Mouse (Mus musculus) left cerebral cortex, adult 11 months (tissue): ENCODE results near the gene Rnase1.
"Not testable (repeated sequence)": the region's sequence is repeated elsewhere in the genome, so short reads cannot be mapped to it uniquely, and the experiment has no call there.

Experiments
- DNase-seq: peaks from one replicate; pipeline ENCODE4 v3.0.0; 2022; ENCODE audit warnings: low spot score

Gene Rnase1

DNA sequence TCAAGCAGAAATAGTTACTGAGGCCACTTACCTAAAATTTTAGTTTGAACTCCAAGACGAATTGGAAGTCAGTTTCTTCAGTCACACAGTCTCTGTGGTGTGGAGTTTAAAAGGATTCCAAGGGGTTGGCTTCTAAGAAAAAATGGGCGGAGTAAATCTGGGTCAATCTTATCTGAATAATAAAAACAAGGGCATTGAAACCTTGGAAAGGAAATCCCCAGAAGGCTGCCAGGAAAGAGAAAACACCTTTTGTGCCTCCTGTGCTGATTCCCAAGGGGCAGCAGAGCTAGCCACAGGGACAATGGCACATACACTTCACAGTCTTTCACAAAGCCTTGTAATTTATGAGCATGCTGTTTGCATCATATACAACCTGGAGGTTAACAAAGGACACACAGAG, at the start of gene Rnase1:
Rnase1 (minus strand) TSS at position 101 of the 400 bp plus-strand sequence.
- DNase-seq: no peak

DNA sequence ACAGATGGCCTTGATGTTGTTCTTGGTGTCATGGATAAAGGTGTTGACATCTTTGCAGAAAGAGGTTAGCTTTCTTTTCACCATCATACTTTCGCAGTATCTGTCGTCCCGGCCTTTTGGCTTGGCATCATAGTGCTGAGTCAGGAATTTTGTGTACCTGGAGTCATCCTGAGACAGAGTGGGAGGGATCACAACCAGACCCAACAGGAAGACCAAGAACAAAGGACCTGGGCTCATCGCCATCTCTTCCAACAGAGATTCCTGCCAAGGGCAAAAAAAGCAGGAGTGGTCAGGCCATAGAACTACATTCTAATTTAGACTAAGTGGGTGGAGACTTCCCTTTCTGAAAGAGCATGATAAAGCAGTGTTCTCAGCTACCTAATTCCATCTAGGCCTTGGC, 49.1 kb upstream of the Rnase1 start:
- no peak for DNase-seq

DNA sequence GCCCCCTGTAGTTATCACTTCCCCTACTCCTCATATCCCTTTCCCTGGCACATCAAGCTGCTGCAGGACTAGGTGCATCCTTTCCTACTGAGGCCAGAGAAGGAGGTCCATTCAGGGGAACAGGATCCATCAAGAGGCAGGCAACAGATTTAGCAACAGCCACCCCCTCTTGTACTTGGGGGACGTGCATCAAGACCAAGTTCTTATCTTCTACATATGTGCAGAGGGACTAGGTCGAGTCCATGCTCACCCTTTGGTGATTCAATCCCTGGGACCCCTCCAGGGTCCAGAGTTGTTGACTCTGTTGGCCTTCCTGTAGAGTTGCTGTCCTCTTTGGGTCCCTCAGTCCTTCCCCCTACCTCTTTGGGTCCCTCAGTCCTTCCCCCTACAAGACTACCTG, 34.5 kb upstream of the Rnase1 start:
- DNase-seq: not testable (repeated sequence)

DNA sequence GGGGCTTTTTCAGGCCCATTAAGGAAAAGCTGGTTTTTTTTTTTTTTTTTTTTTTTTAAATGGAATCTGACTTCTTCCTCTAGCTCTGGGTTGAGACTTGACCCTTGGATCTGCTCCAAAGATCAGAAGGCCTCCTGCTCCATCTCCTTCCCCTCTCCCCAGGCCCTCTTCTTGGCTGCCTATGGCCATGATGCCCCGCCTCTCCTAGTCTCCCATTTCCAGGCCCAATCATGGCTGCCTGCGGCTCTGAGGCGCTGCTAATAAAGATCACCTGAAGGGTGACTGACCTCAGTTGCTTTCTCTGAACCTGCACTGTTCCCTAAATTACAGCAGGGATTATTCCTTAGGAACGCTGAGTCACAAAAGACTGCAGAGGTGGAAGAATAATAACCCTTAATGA, 27.3 kb upstream of the Rnase1 start:
- no peak for DNase-seq

DNA sequence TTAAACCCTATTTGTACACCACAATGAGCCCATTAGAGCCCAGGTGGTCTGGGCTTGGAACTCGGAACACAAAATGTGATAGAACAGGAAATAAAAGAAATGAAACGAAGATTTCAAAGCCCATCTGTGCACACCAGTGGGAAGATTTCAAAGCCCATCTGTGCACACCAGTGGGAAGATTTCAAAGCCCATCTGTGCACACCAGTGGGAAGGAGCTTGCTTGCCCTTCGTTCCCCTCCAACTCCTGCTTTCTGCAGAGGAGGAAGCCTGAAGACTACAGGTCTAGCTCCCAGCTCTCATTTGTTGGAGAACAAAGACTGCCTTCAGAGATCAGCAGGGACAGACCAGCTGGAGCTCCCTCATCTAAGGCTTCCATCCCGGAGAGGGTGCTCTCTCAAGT, 26.4 kb upstream of the Rnase1 start:
- not testable (repeated sequence) for DNase-seq

DNA sequence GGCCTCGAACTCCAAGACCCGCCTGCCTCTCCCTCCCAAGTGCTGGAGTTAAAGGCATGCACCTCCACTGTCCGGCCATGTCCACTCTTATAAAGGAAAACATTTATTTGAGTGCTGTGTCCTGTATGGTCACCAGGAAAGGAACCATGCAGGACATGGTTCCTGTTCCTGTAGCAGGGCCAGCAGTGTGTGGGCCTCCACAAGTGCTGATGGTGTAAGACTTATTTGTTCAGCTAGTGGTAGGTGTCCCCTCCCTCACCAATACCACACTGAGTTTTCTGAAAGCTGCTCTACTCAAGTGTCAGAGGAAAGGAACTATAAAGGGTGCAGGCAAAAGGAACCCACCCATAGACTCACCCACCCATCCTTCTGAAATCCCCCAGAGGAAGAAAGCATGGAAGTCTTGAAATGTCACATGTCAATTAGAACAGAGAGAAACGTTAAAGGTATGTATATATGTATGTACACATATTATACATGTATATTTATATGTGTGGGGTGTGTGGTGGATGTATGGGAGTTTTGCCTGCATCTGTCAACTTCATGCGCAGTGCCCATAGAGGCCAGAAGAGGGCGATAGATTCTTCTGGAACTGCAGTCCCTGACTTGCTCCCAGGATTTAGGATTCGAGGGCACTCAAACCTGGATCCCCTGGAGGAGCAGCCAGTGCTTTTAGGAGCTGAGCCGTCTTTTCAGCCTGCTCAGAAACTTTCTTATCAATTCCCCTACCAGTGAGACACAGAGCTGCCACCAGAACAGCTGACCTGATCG, 25.7 kb upstream of the Rnase1 start:
- DNase-seq: not testable (repeated sequence)

DNA sequence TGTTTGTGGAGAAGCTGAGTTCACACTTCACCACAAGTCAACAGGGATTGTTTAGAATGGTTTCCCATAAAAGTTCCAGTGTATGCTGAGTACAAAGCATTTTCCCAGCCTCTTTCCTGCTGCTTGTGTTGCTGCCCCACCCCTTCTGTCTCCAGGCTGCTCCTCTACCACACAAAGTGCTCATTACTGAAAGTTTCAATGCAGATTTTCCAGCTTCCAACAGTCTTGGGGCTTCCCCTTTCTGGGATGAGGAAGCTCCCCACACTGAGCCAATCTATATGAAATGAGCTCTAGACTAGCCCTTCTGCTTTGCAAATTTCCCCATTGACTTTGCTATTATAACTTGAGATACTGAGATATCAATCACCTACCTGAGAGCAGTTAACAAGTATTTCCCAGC, 19.5 kb upstream of the Rnase1 start:
- no peak for DNase-seq

DNA sequence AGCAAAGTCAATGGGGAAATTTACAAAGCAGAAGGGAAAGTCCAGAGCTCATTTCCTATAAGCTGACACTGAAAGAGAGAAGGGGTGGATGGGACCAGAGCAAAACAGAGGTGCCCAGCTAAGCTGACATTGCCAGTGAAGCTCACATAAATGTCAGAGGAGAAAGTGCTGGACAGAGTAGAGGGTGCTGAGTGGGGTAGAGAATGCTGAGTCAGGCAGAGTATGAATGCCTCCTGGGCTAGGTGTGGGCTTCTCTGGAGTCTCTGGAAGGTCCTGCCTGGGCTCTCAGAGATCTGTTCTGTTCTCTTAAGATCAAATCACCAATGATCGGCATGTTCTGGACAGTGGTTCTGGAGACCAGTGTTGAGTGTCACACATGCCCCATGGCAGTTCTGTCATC, 18.9 kb upstream of the Rnase1 start:
- DNase-seq: no peak

DNA sequence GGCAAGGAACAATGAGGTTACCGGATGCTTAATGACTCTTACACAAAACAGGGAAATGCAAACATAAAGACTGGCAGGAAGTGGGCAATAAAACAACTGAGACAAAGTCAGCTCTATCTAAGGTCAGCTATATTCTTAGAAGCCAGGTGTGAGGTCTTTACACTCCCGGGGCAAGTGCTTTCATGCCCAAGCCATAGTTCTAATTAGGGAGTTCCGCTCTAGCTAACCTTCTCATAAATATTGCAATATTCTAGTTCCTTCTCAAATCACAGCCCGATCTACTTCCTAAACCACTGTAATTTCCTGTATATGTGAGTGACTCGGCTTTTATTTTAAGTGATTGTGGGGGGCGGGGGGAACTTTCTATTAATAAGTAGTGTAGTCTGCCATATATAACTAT, 16.7 kb upstream of the Rnase1 start:
- not testable (repeated sequence) for DNase-seq

DNA sequence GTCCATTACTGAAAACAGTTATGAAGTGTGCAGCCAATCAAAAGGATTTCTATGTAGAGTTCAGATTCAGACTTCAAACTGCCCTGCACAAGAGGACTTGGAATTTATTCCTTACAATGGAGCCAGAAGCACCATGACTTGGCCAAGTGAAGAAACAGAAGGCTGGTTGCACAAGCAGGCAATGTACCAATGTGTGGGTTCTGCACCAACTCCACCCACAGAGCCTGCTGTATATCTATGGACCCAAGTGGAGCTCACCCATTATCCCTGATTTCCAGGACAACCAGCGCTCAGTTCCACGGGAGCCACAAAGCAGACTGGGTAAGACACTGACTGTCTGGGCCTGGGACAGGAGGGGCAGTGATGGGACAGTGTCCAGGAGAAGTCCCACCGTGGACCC, 15.4 kb upstream of the Rnase1 start, which contains the start of gene Rnase2b:
Rnase2b (plus strand) TSS at position 285 of the 400 bp plus-strand sequence.
- not testable (repeated sequence) for DNase-seq

DNA sequence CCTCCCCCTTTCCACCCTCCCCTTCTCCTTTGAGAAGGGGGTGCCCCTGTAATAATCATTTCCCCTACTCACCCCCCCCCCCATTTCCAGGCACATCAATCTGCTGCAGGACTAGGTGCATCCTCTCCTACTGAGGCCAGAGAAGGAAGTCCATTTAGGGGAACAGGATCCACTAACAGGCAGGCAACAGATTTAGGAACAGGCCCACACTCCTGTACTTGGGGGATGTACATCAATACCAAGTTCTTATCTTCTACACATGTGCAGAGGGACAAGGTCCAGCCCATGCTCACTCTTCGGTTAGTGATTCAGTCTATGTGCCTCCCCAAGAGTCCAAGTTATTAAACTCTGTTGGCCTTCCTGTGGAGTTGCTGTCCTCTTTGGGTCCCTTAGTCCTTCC, 10.5 kb upstream of the Rnase1 start:
- DNase-seq: no peak

DNA sequence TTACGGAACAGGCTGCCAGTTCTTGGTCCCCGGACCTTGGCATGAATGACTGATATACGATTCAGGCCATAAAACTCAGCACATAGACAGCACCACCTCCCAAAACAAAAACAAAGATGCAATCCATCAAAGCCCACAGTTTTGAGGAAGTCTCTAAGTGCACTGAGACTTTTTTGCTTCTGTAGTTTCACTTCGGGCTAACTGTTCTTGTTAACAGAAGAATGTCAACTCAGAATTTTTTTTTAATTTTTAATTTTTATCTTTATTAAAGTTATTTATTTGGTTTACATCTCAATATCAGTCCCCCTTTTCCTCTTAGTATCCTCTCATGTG, 10.1 kb upstream of the Rnase1 start:
- DNase-seq: no peak

DNA sequence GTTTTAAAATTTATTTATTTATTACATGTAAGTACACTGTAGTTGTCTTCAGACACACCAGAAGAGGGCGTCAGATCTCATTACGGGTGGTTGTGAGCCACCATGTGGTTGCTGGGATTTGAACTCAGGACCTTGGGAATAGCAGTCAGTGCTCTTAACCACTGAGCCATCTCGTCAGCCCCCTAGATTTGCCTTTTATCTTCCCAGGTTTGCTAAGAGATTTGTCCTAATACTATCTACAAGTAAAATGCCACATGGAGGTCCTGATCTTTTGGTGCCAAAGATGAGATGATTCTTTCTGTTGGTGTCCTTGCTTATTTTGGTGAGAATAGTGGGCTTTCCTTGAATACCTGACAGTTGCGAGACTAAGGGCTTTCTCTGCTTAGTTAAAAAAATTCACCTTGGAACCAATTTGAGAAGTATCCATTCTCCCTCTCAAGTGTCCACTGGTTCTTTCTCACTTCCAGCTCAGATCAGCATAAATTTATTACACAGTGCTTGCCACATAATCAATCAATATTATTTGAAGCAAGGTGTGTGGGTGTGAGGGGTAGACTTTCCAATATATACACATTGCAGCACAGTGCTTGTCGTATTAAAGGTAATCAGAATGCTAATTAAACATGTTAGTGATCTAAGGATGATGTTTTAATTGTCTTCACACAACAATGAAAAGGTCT, 9.6 kb upstream of the Rnase1 start:
- DNase-seq: no peak

DNA sequence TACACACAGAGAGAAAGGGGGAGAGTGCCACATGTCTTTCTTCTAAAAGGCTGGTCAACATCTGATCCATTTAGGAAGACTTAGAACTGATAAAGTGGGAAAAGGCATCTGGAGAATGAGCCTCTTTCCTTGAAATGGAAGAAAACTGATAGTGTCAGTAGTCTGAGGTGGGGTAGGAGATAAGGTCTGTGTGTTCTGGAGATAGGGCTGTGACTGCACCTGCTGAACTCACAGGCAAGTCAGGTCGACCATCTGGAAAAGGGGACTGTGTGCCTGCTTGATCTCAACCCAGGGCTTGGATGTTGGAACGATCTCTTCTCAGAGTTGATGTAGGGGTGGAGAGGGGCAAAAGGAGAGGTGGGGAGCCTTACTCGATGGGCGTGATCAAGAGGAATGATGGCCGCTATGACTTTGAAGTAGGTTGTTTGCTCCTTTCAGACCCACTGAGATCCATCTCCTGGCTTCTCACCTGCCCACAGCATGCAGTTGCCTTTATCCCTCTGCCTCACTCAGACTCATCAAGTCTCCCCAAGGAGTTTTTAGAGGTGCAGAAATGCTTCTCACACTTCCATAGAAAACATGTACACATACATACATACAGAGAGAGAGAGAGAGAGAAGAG, 5.8 kb upstream of the Rnase1 start:
- DNase-seq: no peak

DNA sequence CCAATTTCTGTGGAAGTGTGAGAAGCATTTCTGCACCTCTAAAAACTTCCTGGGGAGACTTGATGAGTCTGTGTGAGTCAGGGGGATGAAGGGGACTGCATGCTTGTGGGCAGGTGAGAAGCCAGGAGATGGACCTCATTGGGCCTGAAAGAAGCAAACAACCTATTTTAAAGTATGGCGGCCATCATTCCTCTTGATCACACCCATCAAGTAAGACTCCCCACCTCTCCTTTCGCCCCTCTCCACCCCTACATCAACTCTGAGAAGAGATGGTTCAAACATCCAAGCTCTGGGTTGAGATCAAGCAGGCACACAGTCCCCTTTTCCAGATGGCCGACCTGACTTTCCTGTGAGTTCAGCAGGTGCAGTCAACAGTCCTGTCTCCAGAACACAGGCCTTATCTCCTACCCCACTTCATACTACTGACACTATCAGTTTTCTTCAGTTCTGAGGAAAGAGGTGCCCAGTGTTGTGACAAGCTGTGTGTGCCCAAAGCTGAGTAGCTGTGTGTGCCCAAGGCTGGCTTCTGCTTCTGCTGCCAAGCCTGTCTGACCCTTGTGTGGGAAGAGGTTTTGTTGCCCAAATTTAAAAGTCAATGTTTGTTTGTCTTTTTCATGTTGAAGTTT, 3.7 kb upstream of the Rnase1 start:
- no peak for DNase-seq

DNA sequence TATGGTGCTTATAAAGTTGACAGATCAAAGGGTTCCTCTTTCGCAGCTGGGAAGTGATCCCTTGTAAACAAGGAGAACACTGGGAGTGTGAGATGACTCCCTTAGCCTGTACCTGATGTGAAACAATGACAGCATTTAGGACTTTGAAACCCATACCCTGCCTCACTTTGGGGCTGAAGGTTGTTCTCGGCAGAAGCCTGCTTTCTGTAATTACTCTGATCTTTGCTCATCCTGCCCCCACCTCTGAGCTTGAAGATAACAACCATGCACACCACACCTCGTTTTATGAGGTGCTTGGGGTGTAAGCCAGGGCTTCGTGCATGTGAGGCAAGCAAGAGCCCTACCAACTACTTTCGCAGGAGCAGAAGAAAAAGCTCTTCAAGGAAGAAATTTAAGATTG, 2.6 kb upstream of the Rnase1 start:
- DNase-seq: no peak

DNA sequence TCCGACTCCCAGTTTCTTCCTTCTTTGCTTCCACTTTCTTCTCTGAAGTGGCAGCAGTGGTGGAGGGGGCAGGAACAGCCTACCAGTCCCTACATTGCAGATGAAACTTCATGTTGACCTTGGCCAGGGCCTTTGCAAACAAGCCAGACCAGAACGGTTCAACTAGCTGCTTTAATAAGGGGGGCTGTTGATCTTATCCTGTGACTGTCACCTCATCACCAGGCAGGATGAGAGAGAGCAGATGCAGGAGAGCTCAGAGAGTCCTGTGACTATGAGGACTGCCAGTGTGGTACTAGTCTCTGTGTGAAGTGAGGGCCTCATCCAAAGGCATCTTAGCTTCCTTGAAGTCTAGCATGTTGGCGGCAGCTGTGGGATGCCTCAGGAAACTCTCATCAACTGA, 1.4 kb upstream of the Rnase1 start:
- no peak for DNase-seq

DNA sequence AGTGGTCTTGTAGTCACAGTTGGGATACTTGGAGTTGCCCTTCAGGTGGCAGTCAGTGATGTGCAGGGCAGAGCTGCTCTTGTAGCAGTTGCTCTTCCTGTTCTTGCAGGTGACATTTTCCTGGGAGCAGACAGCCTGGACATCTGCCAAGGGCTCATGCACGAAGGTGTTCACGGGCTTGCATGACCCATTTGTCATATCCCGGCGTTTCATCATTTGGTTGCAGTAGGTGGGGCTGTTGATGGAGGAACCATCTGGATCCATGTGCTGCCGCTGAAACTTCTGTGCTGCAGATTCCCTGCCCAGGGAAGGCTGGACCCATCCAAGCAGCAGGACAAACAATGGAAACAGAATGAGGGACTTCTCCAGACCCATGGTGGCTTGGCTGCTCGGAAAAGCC, 1.1 kb downstream of the Rnase1 start:
- no peak for DNase-seq

DNA sequence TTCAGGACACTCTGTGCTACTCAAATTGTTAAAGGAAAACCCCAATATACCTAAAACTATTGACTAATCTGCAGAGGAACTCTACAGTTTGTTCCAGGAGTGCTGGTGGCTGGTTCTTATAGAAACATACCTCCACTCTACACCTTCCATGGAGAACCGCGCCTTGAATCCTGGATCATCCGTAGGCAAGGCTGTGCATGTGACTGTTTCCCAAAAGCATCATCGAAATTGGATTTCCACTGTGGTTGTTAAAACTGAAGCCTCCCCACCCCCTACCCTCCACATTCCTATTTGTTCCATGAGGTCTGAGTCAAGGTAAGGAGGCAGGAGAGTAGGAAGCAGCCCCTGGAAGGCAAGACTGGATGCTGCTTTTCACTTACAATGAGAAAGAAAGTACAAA, 2.1 kb downstream of the Rnase1 start:
- no peak for DNase-seq

DNA sequence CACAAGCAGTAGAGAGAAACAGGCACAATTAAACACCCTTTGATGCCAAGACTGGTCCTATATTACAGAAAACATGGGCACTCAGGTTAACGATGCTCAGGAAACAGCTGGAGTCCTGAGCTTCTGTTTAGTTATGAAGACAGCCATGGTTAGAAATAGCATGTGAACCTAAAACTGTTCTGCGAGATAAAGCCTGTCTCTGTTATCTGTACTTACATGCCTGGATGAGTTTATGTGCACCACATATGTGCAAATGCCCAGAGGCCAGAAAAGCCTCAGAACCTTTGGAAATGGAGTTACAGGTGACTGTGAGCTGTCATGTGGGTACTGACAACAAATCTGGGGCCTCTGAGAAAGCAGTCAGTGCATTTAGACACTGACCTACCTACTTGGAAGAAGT, 2.6 kb downstream of the Rnase1 start:
- DNase-seq: no peak

DNA sequence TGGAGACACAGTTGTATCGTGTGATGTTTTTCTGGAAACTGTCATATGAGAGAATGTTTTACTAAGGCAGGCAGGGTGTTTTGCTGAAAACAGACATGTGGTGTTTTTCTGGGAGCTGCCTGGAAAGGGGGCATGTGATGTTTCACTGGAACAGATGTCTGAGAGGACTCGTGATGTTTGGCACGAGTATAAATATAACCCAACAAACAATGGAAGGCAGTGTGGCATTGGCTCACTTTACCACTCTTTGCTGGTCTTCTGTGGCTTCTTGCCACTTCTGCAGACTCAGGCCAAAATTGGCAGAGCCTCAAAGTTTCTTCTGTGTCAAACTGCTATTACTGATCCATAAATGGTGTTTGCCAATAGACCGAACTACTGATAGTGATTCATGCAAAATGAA, 3.3 kb downstream of the Rnase1 start:
- DNase-seq: peak; percentile 19

DNA sequence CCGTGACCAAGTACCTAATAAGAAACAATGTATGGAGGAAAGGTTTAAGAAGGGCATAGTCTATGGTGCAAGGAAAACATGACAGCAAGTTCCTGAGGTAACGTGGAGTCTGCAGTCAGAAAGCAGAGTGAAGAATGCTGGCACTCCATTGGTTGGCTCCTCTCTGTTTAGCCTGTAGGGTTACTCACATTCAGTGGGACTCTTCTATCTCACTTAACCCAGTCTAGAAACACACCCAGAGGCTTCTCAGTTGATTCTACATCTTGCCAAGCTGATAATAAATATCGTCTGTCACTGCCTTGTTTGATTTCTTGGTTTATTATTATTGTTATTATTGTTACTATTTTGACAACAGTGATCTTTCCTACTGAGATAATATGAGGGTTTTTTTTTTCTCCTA, 4.0 kb downstream of the Rnase1 start:
- DNase-seq: no peak

DNA sequence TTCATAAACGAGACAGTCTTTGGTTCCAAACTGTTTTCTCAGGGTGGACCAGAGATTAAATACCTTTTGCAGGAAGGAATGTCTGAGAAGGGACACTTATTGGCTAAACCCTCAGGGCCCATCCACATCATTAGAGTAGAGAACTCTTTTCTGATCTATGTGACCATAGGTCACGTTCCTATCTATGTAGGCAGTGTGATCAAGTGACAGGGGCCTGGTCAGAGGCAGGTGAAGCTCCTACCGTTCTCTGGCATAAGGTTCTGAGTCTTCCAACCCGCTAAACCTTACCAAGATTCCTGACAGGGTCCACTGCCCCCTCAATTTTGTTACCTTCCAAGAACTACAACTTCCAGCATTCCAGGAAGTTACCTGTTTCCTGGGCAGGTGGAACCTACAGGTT, 4.5 kb downstream of the Rnase1 start:
- no peak for DNase-seq
